Mouse (Mus musculus): ENCODE measurements at regions not wholly inside any gene's neighbourhood (a gene's known extent, or its start where the extent isn't known, plus 50 kb on each side); places are given as distances from the start of the nearest gene placed in this dataset.

DNA sequence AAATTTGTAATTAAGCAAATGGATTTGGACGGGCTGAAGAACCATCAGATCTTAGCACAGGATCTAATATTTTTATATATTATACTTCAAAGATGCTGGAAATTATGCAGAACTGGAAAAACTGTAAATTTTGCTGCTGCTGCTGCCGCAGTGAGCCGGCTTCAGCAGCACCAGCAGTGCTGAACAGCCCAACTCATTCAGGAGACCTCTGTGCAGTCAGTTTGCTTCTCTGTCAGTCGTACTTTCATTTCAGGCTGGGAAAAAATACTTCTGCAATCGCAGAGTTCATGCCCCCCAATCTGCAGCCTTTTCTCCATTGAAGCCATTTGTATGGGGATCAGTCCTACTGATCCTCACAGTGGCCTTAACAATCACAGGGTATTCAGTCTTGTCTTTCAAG, 53.4 kb upstream of the Trpc3 start:
- H3K9ac ChIP-seq (ENCODE audit: low read depth, low read length, severe bottlenecking), result no peak overlapping the region
- no peaks in the 10 kb centered on the region for H3K36me3 ChIP-seq (ENCODE audit: control insufficient read depth, insufficient read depth, low read length)
- no peaks in the 10 kb centered on the region for H3K4me1 ChIP-seq (ENCODE audit: control insufficient read depth, insufficient read depth, low read length)
- H3K9me3 ChIP-seq (ENCODE audit: control insufficient read depth, low read length), result no peaks in the 10 kb centered on the region
- no peak overlapping the region for H3K4me3 ChIP-seq (replicated peaks; ENCODE audit: low read length)
- no peak for TF ChIP-seq POLR2A (IDR thresholded peaks at IDR 0.05; ENCODE audit: borderline replicate concordance, extremely low read depth, insufficient read depth, insufficient read length)
- ATAC-seq (ENCODE audit: low FRiP score, low read depth) (no peak), DNase-seq (ENCODE audit: low spot score) (no peak)
- no peaks in the 10 kb centered on the region for H3K27me3 ChIP-seq (ENCODE audit: control insufficient read depth, insufficient read depth, low read length)
- WGBS, result 69% methylated on average over 5 of the region's 5 CpGs
- H3K4me2 ChIP-seq (replicated peaks; ENCODE audit: low read depth, low read length, severe bottlenecking), result no peak overlapping the region
- H3K27ac ChIP-seq (replicated peaks; ENCODE audit: low read depth, low read length), result no peak overlapping the region

DNA sequence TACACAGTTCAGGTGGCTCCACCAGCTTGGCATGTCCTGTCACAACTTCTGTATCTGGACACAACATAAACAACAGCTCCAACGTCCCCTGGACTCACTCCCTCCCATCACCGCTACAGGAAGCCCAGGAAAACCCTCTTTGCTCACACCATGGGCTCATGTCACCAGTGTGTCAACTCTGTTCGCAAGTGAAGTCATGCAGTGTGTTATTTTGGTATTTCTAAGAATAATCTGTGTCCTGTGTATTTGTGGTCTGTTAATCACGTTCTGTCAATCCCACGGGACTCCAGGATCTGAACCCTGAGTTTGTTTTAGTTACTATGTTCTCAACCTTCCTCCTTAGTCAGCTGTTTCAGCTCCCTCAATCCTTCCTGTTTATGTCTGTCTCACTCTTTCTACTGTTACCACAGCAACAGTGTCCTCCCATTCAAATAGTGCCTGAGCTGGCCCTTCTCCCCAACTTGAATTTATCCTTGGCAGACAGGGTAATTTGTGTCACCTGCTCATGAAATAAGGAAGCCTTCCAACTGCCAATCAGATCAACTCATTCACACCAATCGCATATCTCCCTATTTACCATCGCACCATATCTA, 64.5 kb upstream of the Trpc3 start:
- Histone ChIP-seq H3K9me3 (ENCODE audit: control insufficient read depth, low read length) (no peaks in the 10 kb centered on the region; the same call in 1 of the 2 replicates), H3K4me3 (replicated peaks; ENCODE audit: low read length) (no peak overlapping the region), H3K9ac (ENCODE audit: low read depth, low read length, severe bottlenecking) (no peak overlapping the region), H3K4me2 (replicated peaks; ENCODE audit: low read depth, low read length, severe bottlenecking) (no peak overlapping the region), H3K27ac (replicated peaks; ENCODE audit: low read depth, low read length) (no peak overlapping the region), H3K36me3 (ENCODE audit: control insufficient read depth, insufficient read depth, low read length) (no peaks in the 10 kb centered on the region), H3K4me1 (ENCODE audit: control insufficient read depth, insufficient read depth, low read length) (no peaks in the 10 kb centered on the region), H3K27me3 (ENCODE audit: control insufficient read depth, insufficient read depth, low read length) (no peaks in the 10 kb centered on the region)
- DNase-seq (ENCODE audit: low spot score), result no peak
- WGBS, result 79% methylated on average over 7 of the region's 7 CpGs
- no peak for TF ChIP-seq POLR2A (IDR thresholded peaks at IDR 0.05; ENCODE audit: borderline replicate concordance, extremely low read depth, insufficient read depth, insufficient read length)
- ATAC-seq (ENCODE audit: low FRiP score, low read depth), result no peak

DNA sequence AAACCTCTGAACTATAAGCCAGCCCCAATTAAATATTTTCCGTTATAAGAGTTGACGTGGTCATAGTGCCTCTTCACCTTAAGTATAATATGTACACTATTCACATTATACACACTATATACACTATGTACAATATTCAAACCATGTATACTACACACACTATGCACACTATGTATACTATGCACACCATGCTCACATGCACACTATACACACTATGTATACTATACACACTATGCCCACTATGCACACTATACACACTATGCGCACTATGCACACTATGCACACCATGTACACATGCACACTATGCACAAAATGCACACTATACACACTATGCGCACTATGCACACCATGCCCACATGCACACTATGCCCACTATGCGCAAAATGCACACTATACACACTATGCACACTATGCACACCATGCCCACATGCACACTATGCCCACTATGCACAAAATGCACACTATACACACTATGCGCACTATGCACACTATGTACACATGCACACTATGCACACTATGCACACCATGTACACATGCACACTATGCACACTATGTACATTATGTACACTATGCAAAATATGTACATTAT, 72.2 kb upstream of the Trpc3 start:
- ATAC-seq (ENCODE audit: low FRiP score, low read depth) (no peak), DNase-seq (ENCODE audit: low spot score) (no peak)
- no peak overlapping the region for H3K4me2 ChIP-seq (replicated peaks; ENCODE audit: low read depth, low read length, severe bottlenecking)
- TF ChIP-seq POLR2A (IDR thresholded peaks at IDR 0.05; ENCODE audit: borderline replicate concordance, extremely low read depth, insufficient read depth, insufficient read length), result no peak
- no peaks in the 10 kb centered on the region for H3K9me3 ChIP-seq (ENCODE audit: control insufficient read depth, low read length)
- no peak overlapping the region for H3K9ac ChIP-seq (ENCODE audit: low read depth, low read length, severe bottlenecking)
- H3K4me3 ChIP-seq (replicated peaks; ENCODE audit: low read length), result no peak overlapping the region
- no peaks in the 10 kb centered on the region for H3K4me1 ChIP-seq (ENCODE audit: control insufficient read depth, insufficient read depth, low read length)
- 95% methylated on average over 6 of the region's 6 CpGs for WGBS
- no peak overlapping the region for H3K27ac ChIP-seq (replicated peaks; ENCODE audit: low read depth, low read length)
- no peaks in the 10 kb centered on the region for H3K36me3 ChIP-seq (ENCODE audit: control insufficient read depth, insufficient read depth, low read length)
- no peaks in the 10 kb centered on the region for H3K27me3 ChIP-seq (ENCODE audit: control insufficient read depth, insufficient read depth, low read length)

DNA sequence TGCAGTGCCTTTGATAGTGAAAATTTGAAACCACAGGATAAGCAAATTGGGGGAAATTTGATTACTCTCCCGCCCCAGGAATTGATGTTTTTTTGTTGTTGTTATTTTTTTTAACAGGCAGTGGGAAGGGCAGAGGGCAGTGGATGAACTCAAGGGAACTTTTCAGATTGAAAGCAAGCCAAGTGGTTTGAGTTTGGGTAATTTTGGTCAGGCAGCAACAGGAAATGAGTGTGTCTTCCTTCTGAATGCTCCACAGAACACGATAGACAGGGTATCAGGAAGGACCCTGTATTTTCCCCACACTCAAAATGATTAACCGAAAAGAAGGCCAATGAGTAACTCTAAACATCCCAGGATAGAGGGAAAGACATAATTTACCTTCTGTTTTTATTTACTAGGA, 72.9 kb upstream of the Trpc3 start:
- Histone ChIP-seq H3K27me3 (ENCODE audit: control insufficient read depth, insufficient read depth, low read length) (no peaks in the 10 kb centered on the region), H3K27ac (replicated peaks; ENCODE audit: low read depth, low read length) (no peak overlapping the region)
- TF ChIP-seq POLR2A (IDR thresholded peaks at IDR 0.05; ENCODE audit: borderline replicate concordance, extremely low read depth, insufficient read depth, insufficient read length), result no peak

DNA sequence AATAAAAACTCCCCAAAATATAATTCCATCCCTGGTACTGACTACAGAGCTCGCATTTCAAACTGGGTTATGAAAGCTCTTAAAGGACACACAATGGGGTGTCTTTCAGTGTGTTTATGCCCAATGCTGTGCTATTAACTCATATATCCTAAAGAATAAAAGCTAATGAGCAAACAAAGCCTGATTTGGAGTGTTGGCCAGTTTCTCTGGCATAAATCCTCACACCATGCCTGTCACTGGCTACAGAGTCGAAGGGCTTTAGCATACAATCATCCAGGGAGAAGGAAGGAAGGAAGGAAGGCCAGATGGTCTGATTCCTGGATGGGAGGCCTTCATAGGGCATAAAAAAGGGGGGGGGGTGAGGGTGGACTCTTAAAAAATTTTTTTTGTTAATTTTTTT, 74.8 kb upstream of the Trpc3 start:
- no peak for DNase-seq (ENCODE audit: low spot score)
- WGBS, result 61% methylated on average over 2 of the region's 2 CpGs
- Histone ChIP-seq H3K36me3 (ENCODE audit: control insufficient read depth, insufficient read depth, low read length) (no peaks in the 10 kb centered on the region), H3K4me3 (replicated peaks; ENCODE audit: low read length) (no peak overlapping the region), H3K27ac (replicated peaks; ENCODE audit: low read depth, low read length) (no peak overlapping the region), H3K9ac (ENCODE audit: low read depth, low read length, severe bottlenecking) (no peak overlapping the region), H3K9me3 (ENCODE audit: control insufficient read depth, low read length) (no peaks in the 10 kb centered on the region), H3K27me3 (ENCODE audit: control insufficient read depth, insufficient read depth, low read length) (no peaks in the 10 kb centered on the region), H3K4me2 (replicated peaks; ENCODE audit: low read depth, low read length, severe bottlenecking) (no peak overlapping the region), H3K4me1 (ENCODE audit: control insufficient read depth, insufficient read depth, low read length) (no peaks in the 10 kb centered on the region)
- no peak for TF ChIP-seq POLR2A (IDR thresholded peaks at IDR 0.05; ENCODE audit: borderline replicate concordance, extremely low read depth, insufficient read depth, insufficient read length)
- ATAC-seq (ENCODE audit: low FRiP score, low read depth), result no peak

More for the DNA sequence above, 72.9 kb upstream of the Trpc3 start:
- Histone ChIP-seq H3K4me2 (replicated peaks; ENCODE audit: low read depth, low read length, severe bottlenecking) (no peak overlapping the region), H3K9ac (ENCODE audit: low read depth, low read length, severe bottlenecking) (no peak overlapping the region), H3K4me3 (replicated peaks; ENCODE audit: low read length) (no peak overlapping the region), H3K9me3 (ENCODE audit: control insufficient read depth, low read length) (no peaks in the 10 kb centered on the region), H3K36me3 (ENCODE audit: control insufficient read depth, insufficient read depth, low read length) (no peaks in the 10 kb centered on the region), H3K4me1 (ENCODE audit: control insufficient read depth, insufficient read depth, low read length) (no peaks in the 10 kb centered on the region)
- DNase-seq (ENCODE audit: low spot score) (no peak), ATAC-seq (ENCODE audit: low FRiP score, low read depth) (no peak)
- WGBS, result 71% methylated on average over 3 of the region's 3 CpGs

Measured in limb, embryonic 14.5 days (tissue).